Mouse (Mus musculus): ENCODE data around the gene Nlgn1.

DNA sequence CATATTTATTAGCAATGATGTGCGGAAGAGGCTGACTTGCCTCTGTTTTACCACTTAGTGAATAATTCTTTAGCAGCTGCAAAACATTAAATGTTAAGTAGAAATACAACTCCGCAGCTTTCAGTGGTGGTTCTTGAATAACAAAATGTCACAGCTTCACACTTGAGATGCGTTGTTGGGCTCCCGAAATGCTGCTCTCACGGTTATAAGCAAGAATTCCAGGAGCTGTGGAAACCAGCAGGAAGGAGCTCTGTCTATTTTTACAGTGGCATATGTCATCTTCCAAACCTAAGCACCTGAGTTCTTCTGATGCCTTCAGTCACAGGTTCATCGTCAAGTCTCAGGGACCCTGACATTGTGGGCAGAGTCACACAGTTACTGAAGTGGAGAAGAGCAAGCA lies 556.8 kb downstream of the Nlgn1 start:
- TF ChIP-seq POLR2A (IDR thresholded peaks at IDR 0.05; ENCODE audit: low read depth, low read length) (no peak), CTCF (IDR thresholded peaks at IDR 0.05; ENCODE audit: extremely low read depth, insufficient read length, insufficient replicate concordance, low read depth, low read length) (no peak)

Data from small intestine, adult 2 months (tissue).